Mouse (Mus musculus): Measurements from ENCODE around the gene Map3k14. TPM values are rescaled to one million over a fixed set of nuclear protein-coding genes. Genes with fewer than 3 reads are reported as not detected.

Gene Map3k14
- polyA plus RNA-seq, 1 experiment: 2.3 TPM

DNA sequence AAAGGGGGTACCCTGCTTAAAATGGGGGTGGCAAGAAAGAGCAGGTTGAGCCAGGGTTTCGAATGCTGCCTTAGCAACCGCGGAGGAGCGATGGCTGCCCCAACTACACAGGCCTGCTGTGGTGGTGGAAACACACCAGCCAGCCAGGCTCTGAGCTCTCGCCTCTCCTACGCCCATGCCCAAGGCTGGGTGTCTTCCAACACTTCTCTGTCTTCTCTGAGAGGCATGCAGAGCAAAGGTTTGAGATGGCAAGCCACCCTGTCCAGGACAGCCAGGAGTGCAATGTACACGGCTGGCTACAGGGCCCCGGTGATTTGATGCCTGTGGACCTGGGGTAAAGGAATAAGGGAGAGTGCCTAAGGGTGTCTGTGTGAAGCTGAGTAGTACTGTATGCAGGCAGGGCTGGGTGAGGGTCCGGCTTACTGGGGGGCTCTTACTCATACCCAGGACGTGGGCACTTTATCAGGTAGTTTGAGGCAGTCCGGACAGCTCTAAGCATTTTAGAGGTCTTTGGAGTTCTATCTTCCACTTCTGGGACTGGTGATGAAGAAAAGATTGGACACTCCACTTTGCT, 93.4 kb downstream of the Map3k14 start:
- no peaks in the 10 kb centered on the region for H3K9me3 ChIP-seq
- H3K27me3 ChIP-seq (replicated peaks): peaks cover 47% of the 10 kb centered on the region
- TF ChIP-seq FLI1 (IDR thresholded peaks at IDR 0.05; ENCODE audit: low read length): no peak
- H3K4me3 ChIP-seq (replicated peaks): peak overlapping the region; percentile 52
- peaks cover 92% of the 10 kb centered on the region for H3K4me1 ChIP-seq
- peaks cover 3% of the 10 kb centered on the region for H3K36me3 ChIP-seq (replicated peaks; ENCODE audit: low read length)

DNA sequence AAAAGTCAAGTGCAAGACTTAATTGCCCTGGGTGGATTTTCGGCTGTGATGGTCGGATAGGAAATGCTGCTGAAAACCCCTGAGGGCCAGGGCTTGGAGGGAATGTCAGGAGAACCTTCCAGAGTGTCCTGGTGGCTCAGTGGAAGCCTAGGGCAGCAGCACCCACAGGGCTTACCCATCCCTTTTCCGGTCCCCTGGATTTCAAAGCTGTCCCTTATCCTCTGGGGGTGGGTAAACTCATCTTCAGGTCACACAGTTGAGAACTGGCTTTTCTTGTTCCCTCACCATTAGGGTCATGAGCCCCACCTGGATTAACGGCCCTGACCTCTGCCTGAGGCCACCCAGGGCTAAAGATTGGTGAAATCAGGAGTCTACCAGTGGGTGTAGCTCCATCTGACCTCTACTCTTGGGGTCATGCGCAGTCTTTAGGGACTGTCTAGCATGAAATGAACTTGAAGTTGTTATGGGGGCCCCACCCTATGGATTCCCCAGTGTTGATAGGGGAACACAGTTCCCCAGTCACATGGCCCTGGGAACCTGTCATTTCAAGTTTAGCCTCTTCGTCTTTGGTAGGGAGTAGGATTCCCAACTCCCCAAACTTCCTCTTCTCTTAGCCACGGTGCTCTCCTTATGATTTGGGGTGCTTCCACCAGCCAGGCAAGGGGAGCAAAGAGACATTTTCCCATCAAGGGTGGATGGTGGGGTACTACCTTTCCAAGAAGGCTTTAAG, 94.1 kb downstream of the Map3k14 start:
- H3K9me3 ChIP-seq: no peaks in the 10 kb centered on the region
- no peak for TF ChIP-seq GATA1 (IDR thresholded peaks at IDR 0.05; ENCODE audit: borderline replicate concordance, low read length)
- no peak for TF ChIP-seq FLI1 (IDR thresholded peaks at IDR 0.05; ENCODE audit: low read length)
- H3K36me3 ChIP-seq (replicated peaks; ENCODE audit: low read length): no peaks in the 10 kb centered on the region
- H3K4me3 ChIP-seq (replicated peaks): peak overlapping the region; percentile 52
- peaks cover 91% of the 10 kb centered on the region for H3K4me1 ChIP-seq
- peaks cover 46% of the 10 kb centered on the region for H3K27me3 ChIP-seq (replicated peaks)

DNA sequence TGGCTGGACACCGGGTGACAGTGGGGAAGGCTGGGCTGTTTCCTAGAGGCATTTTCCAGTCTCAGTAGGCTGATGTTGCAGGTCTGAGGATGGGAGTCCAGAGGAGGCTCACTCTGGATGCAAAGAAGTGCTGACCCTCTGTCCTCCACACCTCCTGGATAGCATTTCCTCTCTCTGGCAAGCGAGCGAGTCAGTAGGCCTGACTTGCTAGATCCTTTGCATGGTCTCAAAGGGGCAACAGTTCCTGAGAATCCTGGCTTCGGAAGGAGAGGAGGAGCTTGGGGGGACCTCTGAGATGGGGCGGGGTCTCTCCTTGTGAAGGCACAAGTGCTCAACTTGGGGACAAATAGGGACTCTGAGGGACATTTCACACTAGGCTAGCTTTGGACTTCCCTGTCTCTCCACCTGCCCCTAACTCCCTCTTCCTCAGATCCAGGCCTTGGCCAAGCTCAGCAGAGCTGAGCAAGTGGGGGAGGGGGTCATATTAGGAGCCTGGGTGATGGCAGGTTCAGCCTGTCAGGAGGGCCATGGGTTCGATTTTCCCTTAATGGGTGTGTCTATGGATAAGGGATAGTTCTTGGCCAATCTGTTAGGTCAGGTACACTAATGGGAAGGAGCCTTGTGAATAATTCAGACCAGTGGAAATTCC, 94.8 kb downstream of the Map3k14 start:
- Histone ChIP-seq H3K4me3 (replicated peaks) (peak overlapping the region; percentile 92), H3K36me3 (replicated peaks; ENCODE audit: low read length) (no peaks in the 10 kb centered on the region), H3K4me1 (peaks cover 84% of the 10 kb centered on the region), H3K27me3 (replicated peaks) (peaks cover 46% of the 10 kb centered on the region), H3K9me3 (no peaks in the 10 kb centered on the region)
- TF ChIP-seq GATA1 (IDR thresholded peaks at IDR 0.05; ENCODE audit: borderline replicate concordance, low read length) (no peak), FLI1 (IDR thresholded peaks at IDR 0.05; ENCODE audit: low read length) (no peak)

DNA sequence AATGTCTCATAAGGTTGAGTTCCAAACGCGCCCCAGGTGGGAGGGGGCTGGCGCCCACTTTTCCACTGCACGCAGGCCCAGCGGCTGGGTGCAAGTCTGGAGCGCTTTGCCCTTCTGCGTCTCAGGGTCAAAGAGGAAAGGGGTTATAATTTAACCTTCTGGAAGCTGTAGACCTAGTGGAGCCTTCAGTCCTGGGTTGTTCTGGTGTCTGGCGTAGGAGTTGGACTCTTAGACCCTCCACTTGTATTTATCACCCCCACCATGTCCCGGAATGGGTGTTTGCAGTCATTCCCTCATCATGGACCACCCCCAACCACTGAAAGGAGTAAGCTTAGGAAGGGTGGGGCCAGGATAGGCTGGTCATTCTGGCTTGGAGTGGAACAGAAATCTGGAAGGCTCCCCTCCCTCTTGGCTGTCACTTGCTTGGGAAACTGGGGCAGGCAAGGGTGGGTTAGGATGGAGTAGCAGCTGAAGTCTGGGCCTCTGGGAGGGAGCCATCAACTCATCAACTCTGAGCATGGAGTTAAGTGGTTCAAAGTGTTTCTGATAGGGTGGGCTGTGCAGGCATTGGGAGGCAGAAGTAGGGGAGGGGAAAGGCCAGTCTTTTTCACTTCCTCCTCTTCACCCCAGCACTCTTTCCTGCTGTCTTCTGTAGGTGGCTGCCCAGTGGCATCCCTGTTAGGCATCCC, 95.4 kb downstream of the Map3k14 start:
- TF ChIP-seq GATA1 (IDR thresholded peaks at IDR 0.05; ENCODE audit: borderline replicate concordance, low read length) (no peak), FLI1 (IDR thresholded peaks at IDR 0.05; ENCODE audit: low read length) (no peak)
- H3K36me3 ChIP-seq (replicated peaks; ENCODE audit: low read length): no peaks in the 10 kb centered on the region

DNA sequence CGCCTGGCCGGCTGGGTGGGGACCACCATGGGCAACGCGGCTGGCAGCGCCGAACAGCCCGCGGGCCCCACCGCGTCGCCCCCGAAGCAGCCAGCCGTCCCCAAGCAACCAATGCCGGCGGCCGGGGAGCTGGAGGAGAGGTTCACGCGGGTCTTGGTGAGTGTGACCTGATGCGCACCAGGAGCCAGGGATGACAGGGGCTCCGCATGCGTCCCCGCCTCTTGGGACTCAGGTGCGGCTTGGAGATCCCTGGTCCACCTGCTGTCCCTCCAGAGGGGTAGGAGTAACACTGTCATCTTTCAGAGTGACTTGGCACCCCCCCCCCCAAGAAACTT, 96.0 kb downstream of the Map3k14 start:
- Histone ChIP-seq H3K4me3 (replicated peaks) (peak overlapping the region; percentile 92), H3K36me3 (replicated peaks; ENCODE audit: low read length) (no peaks in the 10 kb centered on the region), H3K27me3 (replicated peaks) (peaks cover 48% of the 10 kb centered on the region), H3K9me3 (peaks cover 5% of the 10 kb centered on the region), H3K4me1 (peaks cover 71% of the 10 kb centered on the region)
- TF ChIP-seq FLI1 (IDR thresholded peaks at IDR 0.05; ENCODE audit: low read length) (no peak), GATA1 (IDR thresholded peaks at IDR 0.05; ENCODE audit: borderline replicate concordance, low read length) (no peak)

More for the DNA sequence above, 95.4 kb downstream of the Map3k14 start:
- Histone ChIP-seq H3K9me3 (no peaks in the 10 kb centered on the region), H3K4me3 (replicated peaks) (peak overlapping the region; percentile 92), H3K4me1 (peaks cover 77% of the 10 kb centered on the region), H3K27me3 (replicated peaks) (peaks cover 48% of the 10 kb centered on the region)

DNA sequence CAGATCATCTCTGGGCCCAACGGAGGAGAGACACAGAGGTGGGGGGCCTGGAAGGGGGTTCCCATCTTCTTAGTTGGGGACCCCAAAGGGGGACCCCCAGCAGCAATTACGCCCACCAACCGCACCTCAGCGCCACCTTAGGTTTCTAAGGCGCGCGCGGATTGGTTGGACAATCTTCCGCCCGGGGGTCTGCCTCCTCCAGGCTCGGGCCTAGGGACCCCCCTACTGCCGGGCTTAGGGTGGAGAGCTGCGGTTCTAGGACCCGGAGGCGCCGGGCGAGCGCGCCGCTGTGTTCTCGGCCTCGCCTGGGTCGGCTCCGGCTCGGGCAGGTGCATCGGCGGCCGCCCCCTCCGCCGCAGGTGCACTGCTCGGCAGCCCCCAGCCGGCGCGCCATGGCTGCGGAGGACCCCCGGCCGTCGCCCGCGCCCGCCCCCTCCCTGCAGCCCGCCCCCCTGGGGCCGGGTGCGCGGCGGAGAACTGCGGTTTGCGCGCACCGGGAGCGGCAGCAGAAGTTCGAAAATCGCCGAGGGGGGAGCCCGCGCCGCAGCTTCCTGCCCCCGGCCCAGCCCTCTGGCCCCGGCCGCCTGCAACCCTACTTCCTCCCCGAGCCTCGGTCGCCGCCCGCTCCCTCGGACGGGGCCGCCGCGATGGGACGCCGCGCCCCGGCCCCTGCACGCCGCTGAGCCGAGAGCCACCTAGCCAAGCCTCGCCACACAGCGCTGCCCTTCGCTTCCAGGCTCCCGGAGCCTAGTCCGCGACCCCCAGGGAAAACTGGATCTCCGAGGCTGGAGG, 96.6 kb downstream of the Map3k14 start, which contains the start of gene Fmnl1:
TSS of gene Fmnl1 (plus strand) at position 614 of the 792 bp plus-strand sequence.
- H3K4me1 ChIP-seq: peaks cover 69% of the 10 kb centered on the region
- H3K27me3 ChIP-seq (replicated peaks): peaks cover 48% of the 10 kb centered on the region
- peaks cover 10% of the 10 kb centered on the region for H3K9me3 ChIP-seq
- TF ChIP-seq GATA1 (IDR thresholded peaks at IDR 0.05; ENCODE audit: borderline replicate concordance, low read length) (no peak), FLI1 (IDR thresholded peaks at IDR 0.05; ENCODE audit: low read length) (no peak)
- no peaks in the 10 kb centered on the region for H3K36me3 ChIP-seq (replicated peaks; ENCODE audit: low read length)
- H3K4me3 ChIP-seq (replicated peaks): peak within 1 kb of the TSS; percentile 92

DNA sequence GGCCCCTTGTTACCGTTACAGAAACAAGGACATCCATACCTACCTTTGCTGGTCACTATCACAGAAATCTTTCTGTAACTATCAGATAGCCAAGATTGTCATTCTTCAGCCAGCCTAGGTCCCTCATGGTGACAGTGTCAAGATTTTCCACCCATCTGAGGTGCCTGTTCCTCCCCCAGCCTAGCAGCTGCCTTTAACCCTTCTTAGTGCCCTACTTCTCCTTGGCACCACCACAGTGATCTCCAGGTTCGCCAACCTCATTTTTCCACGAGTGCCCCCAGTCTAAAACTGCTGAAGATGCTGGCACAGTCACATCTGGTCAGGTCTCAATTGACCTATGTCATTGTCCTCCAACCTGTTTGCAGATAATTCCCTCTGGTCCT, 97.2 kb downstream of the Map3k14 start:
- peaks cover 12% of the 10 kb centered on the region for H3K9me3 ChIP-seq
- TF ChIP-seq GATA1 (IDR thresholded peaks at IDR 0.05; ENCODE audit: borderline replicate concordance, low read length) (no peak), FLI1 (IDR thresholded peaks at IDR 0.05; ENCODE audit: low read length) (no peak)
- peaks cover 63% of the 10 kb centered on the region for H3K4me1 ChIP-seq
- no peaks in the 10 kb centered on the region for H3K36me3 ChIP-seq (replicated peaks; ENCODE audit: low read length)
- peaks cover 48% of the 10 kb centered on the region for H3K27me3 ChIP-seq (replicated peaks)
- peak overlapping the region; percentile 92 for H3K4me3 ChIP-seq (replicated peaks)

Other genes starting within 250 kb of the Map3k14 start
- 5.7 and 17.6 TPM in 2 replicates for gene Nmt1, start 239.3 kb downstream of the Map3k14 start, polyA plus RNA-seq (2012; ENCODE audit: insufficient read depth, low replicate concordance)
- 56.4 and 77.6 TPM in 2 replicates for gene Dcakd, start 239.1 kb downstream of the Map3k14 start, polyA plus RNA-seq (2012; ENCODE audit: insufficient read depth, low replicate concordance)
- gene Plcd3, start 165.8 kb downstream of the Map3k14 start, polyA plus RNA-seq (2012; ENCODE audit: insufficient read depth, low replicate concordance): 0.18 TPM in 1 of 2 replicates, not detected in the other
- gene Acbd4, start 165.8 kb downstream of the Map3k14 start, polyA plus RNA-seq (2012; ENCODE audit: insufficient read depth, low replicate concordance): 42.5 and 61.0 TPM in 2 replicates
- gene Hexim1, start 151.2 kb downstream of the Map3k14 start, polyA plus RNA-seq (2012; ENCODE audit: insufficient read depth, low replicate concordance): 24.4 and 98.1 TPM in 2 replicates
- 73.5 and 168 TPM in 2 replicates for gene Hexim2, start 135.0 kb downstream of the Map3k14 start, polyA plus RNA-seq (2012; ENCODE audit: insufficient read depth, low replicate concordance)
- gene Fmnl1, start 96.4 kb downstream of the Map3k14 start, polyA plus RNA-seq (2012; ENCODE audit: insufficient read depth, low replicate concordance): 25.5 and 36.6 TPM in 2 replicates
- gene 1700023F06Rik, start 58.9 kb downstream of the Map3k14 start, polyA plus RNA-seq (2012; ENCODE audit: insufficient read depth, low replicate concordance): not detected in 2 replicates
- gene Spata32, start 49.0 kb downstream of the Map3k14 start, polyA plus RNA-seq (2012; ENCODE audit: insufficient read depth, low replicate concordance): not detected in 2 replicates
- 4.9 TPM in 1 of 2 replicates, not detected in the other for gene Arhgap27, start 96.2 kb upstream of the Map3k14 start, polyA plus RNA-seq (2012; ENCODE audit: insufficient read depth, low replicate concordance)
- gene Plekhm1, start 145.2 kb upstream of the Map3k14 start, polyA plus RNA-seq (2012; ENCODE audit: insufficient read depth, low replicate concordance): 8.1 and 12.1 TPM in 2 replicates
- not detected in 2 replicates for gene Lrrc37a, start 237.1 kb upstream of the Map3k14 start, polyA plus RNA-seq (2012; ENCODE audit: insufficient read depth, low replicate concordance)

All from megakaryocyte, embryonic 14.5 days (primary cell).